Mouse (Mus musculus) hindbrain, postnatal 0 days (tissue): ENCODE measurements around the gene Htr1d. TPM values are rescaled to one million over a fixed set of nuclear protein-coding genes. Genes with fewer than 3 reads are reported as not detected.
A peak's percentile ranks its signal among the peaks of the same experiment; 100 is the strongest.

Experiments used
- ATAC-seq: fragments of 200-750 bp; cut with Nextera tagmentation; 2 replicates; pipeline ENCODE4 v1.8.0; 2017; ENCODE audit warnings: mild to moderate bottlenecking, moderate TSS enrichment, moderate library complexity
- DNase-seq: peaks from one replicate; pipeline ENCODE4 v3.0.0-alpha.2; 2015; ENCODE audit warnings: low spot score
- H3K27ac ChIP-seq: fragments of 300-500 bp; sonication (generic); 2 replicates; pipeline ENCODE4 v1.5.1; 2014; ENCODE audit warnings: mild to moderate bottlenecking
- H3K27me3 ChIP-seq: fragments of 300-500 bp; sonication (generic); 2 replicates; pipeline ENCODE4 v1.6.1; 2014; ENCODE audit warnings: low read length, mixed read lengths; ENCODE audit not compliant: insufficient read depth
- H3K36me3 ChIP-seq: fragments of 300-500 bp; sonication (generic); 2 replicates; pipeline ENCODE4 v1.6.1; 2014; ENCODE audit warnings: low read length, mixed read lengths; ENCODE audit not compliant: insufficient read depth
- H3K4me1 ChIP-seq: fragments of 300-500 bp; sonication (generic); 2 replicates; pipeline ENCODE4 v1.6.1; 2014; ENCODE audit warnings: antibody characterized with exemption, low read length, mixed read lengths; ENCODE audit not compliant: insufficient read depth
- H3K4me2 ChIP-seq: fragments of 300-500 bp; sonication (generic); 2 replicates; pipeline ENCODE4 v1.6.1; 2014; ENCODE audit warnings: low read depth, mild to moderate bottlenecking, low read length, moderate library complexity, mixed read lengths
- H3K4me3 ChIP-seq: fragments of 300-500 bp; sonication (generic); 2 replicates; pipeline ENCODE4 v1.5.1; 2014; ENCODE audit warnings: low read length
- H3K9ac ChIP-seq: fragments of 300-500 bp; sonication (generic); replicated peaks from 2 replicates; pipeline ENCODE4 v1.6.1; 2014; ENCODE audit warnings: mild to moderate bottlenecking, low read length, moderate library complexity, mixed read lengths
- H3K9me3 ChIP-seq: fragments of 300-500 bp; sonication (generic); 2 replicates; pipeline ENCODE4 v1.6.1; 2016; ENCODE audit warnings: low read length, mixed read lengths
- CTCF ChIP-seq: IDR thresholded peaks from 2 replicates; pipeline ENCODE4 v1.5.1; 2016; ENCODE audit warnings: antibody characterized with exemption, control low read depth, low read depth
- WGBS: fragments of 180-500 bp; shearing (Covaris S2); extraction: QIAGEN DNeasy Blood & Tissue Kit; methylation state at CpG from one replicate; pipeline ENCODE4 v1.1.7; 2014; 5-methylcytosine and 5-hydroxymethylcytosine counted together
- polyA plus RNA-seq: library from polyadenylated mRNA; unstranded; fragments of >200 nt; fragmentation: Nextera tagmentation; extraction: Ambion mirVana; gene quantifications from 2 replicates; pipeline ENCODE4 v1.2.1, GENCODE M21; 2015
- total RNA-seq: library from RNA; depleted of rRNA; stranded (reverse); fragments of >200 nt; gene quantifications from 2 replicates; pipeline ENCODE4 v1.2.3, GENCODE M21; 2014; rRNA removed

The Htr1d gene
- total RNA-seq, result 2.7 and 3.7 TPM in 2 replicates
- polyA plus RNA-seq, result 3.6 and 4.0 TPM in 2 replicates

GRCm38 (mm10) chr4:136423224-136423623, at the start of gene Htr1d:
Htr1d (plus strand) TSS chr4:136423524.
- WGBS, result 69% methylated on average over 9 of the region's 9 CpGs
- TF ChIP-seq CTCF, result no peak
- no peak for DNase-seq
- Histone ChIP-seq H3K9ac (peak within 1 kb of the TSS; percentile 55), H3K4me1 (no peaks in the 10 kb centered on the region), H3K36me3 (no peaks in the 10 kb centered on the region), H3K4me3 (peak within 1 kb of the TSS; percentile 50), H3K9me3 (no peaks in the 10 kb centered on the region), H3K27ac (no peak within 1 kb of the TSS), H3K27me3 (peaks cover 3% of the 10 kb centered on the region; the same call in 1 of the 2 replicates), H3K4me2 (peak within 1 kb of the TSS; percentile 64)
- ATAC-seq, result no peak

- Histone ChIP-seq H3K27me3 (no peaks in the 10 kb centered on the region), H3K27ac (no peak overlapping the region), H3K4me2 (no peak overlapping the region), H3K4me1 (no peaks in the 10 kb centered on the region; the same call in 1 of the 2 replicates), H3K4me3 (no peak overlapping the region), H3K9ac (no peak overlapping the region), H3K36me3 (no peaks in the 10 kb centered on the region), H3K9me3 (no peaks in the 10 kb centered on the region)
- ATAC-seq (no peak), DNase-seq (no peak)
- TF ChIP-seq CTCF, result no peak
- WGBS, result 74% methylated on average over 5 of the region's 5 CpGs
Observed at GRCm38 (mm10) chr4:136377001-136377400, 46.3 kb upstream of the Htr1d start.

- H3K4me1 ChIP-seq, result no peaks in the 10 kb centered on the region
- DNase-seq (no peak), ATAC-seq (no peak)
- no peaks in the 10 kb centered on the region for H3K36me3 ChIP-seq
- no peak overlapping the region for H3K4me3 ChIP-seq
- no peaks in the 10 kb centered on the region for H3K27me3 ChIP-seq
- 88% methylated on average over 5 of the region's 5 CpGs for WGBS
- no peak overlapping the region for H3K9ac ChIP-seq
- no peak overlapping the region for H3K4me2 ChIP-seq
- H3K27ac ChIP-seq, result no peak overlapping the region
- H3K9me3 ChIP-seq, result no peaks in the 10 kb centered on the region
- TF ChIP-seq CTCF, result peak; percentile 50
Observed at GRCm38 (mm10) chr4:136383052-136383451, 40.3 kb upstream of the Htr1d start.

GRCm38 (mm10) chr4:136383839-136384238, 39.5 kb upstream of the Htr1d start:
- Histone ChIP-seq H3K9ac (no peak overlapping the region), H3K36me3 (no peaks in the 10 kb centered on the region), H3K4me3 (no peak overlapping the region), H3K27me3 (no peaks in the 10 kb centered on the region), H3K4me2 (no peak overlapping the region), H3K4me1 (no peaks in the 10 kb centered on the region), H3K9me3 (no peaks in the 10 kb centered on the region), H3K27ac (no peak overlapping the region)
- DNase-seq, result no peak
- WGBS, result 57% methylated on average over 6 of the region's 6 CpGs
- ATAC-seq, result no peak
- TF ChIP-seq CTCF, result no peak

- DNase-seq (no peak), ATAC-seq (no peak)
- H3K4me2 ChIP-seq, result no peak overlapping the region
- H3K4me1 ChIP-seq, result no peaks in the 10 kb centered on the region
- no peaks in the 10 kb centered on the region for H3K9me3 ChIP-seq
- no peak overlapping the region for H3K4me3 ChIP-seq
- WGBS, result 58% methylated on average over 11 of the region's 11 CpGs
- no peak overlapping the region for H3K27ac ChIP-seq
- no peak overlapping the region for H3K9ac ChIP-seq
- H3K27me3 ChIP-seq, result no peaks in the 10 kb centered on the region
- TF ChIP-seq CTCF, result no peak
- H3K36me3 ChIP-seq, result no peaks in the 10 kb centered on the region
Observed at GRCm38 (mm10) chr4:136387261-136387660, 36.1 kb upstream of the Htr1d start.

- no peak for TF ChIP-seq CTCF
- no peak for DNase-seq
- H3K4me2 ChIP-seq, result no peak overlapping the region
- no peaks in the 10 kb centered on the region for H3K36me3 ChIP-seq
- no peaks in the 10 kb centered on the region for H3K27me3 ChIP-seq
- no peaks in the 10 kb centered on the region for H3K4me1 ChIP-seq
- WGBS, result 86% methylated on average over 10 of the region's 10 CpGs
- no peak overlapping the region for H3K9ac ChIP-seq
- H3K27ac ChIP-seq, result no peak overlapping the region
- no peak overlapping the region for H3K4me3 ChIP-seq
- no peak for ATAC-seq
- no peaks in the 10 kb centered on the region for H3K9me3 ChIP-seq
Observed at GRCm38 (mm10) chr4:136401806-136402205, 21.5 kb upstream of the Htr1d start.

- no peak for TF ChIP-seq CTCF
- no peaks in the 10 kb centered on the region for H3K4me1 ChIP-seq
- no peak overlapping the region for H3K4me2 ChIP-seq
- H3K27me3 ChIP-seq, result no peaks in the 10 kb centered on the region
- WGBS, result 48% methylated on average over 11 of the region's 11 CpGs
- ATAC-seq (no peak), DNase-seq (no peak)
- H3K9ac ChIP-seq, result no peak overlapping the region
- H3K9me3 ChIP-seq, result no peaks in the 10 kb centered on the region
- no peak overlapping the region for H3K27ac ChIP-seq
- no peaks in the 10 kb centered on the region for H3K36me3 ChIP-seq
- H3K4me3 ChIP-seq, result no peak overlapping the region
Observed at GRCm38 (mm10) chr4:136407831-136408230, 15.5 kb upstream of the Htr1d start.
